Mouse (Mus musculus): ENCODE measurements around the gene Cd4. TPM values are rescaled to one million over a fixed set of nuclear protein-coding genes. Genes with fewer than 3 reads are reported as not detected.

Cd4 gene
- total and polyA plus RNA-seq, 3 experiments, result not detected

GRCm38 (mm10) chr6:124913214-124913613, 25.2 kb upstream of the Cd4 start (continued):
- TF ChIP-seq ZNF384 (IDR thresholded peaks at IDR 0.05; ENCODE audit: low read depth, low read length), result no peak
- peak; percentile 29; the same call in 1 of the 2 replicates for TF ChIP-seq MAZ (IDR thresholded peaks at IDR 0.05; ENCODE audit: low read depth, low read length)
- TF ChIP-seq KAT2A (conservative IDR thresholded peaks at IDR 0.05; ENCODE audit: low read depth, low read length), result no peak
- no peak for TF ChIP-seq POLR2AphosphoS5 (IDR thresholded peaks at IDR 0.05; ENCODE audit: borderline replicate concordance, low read depth, low read length)
- no peak for TF ChIP-seq E2F4 (IDR thresholded peaks at IDR 0.05; ENCODE audit: borderline replicate concordance, low read depth, low read length)
- no peak for TF ChIP-seq UBTF (IDR thresholded peaks at IDR 0.05; ENCODE audit: borderline replicate concordance, insufficient read depth, low read depth, low read length)
- TF ChIP-seq HCFC1 (IDR thresholded peaks at IDR 0.05; ENCODE audit: low read depth, low read length), result peak; percentile 23; the same call in 1 of the 2 replicates
- TF ChIP-seq TCF12 (IDR thresholded peaks at IDR 0.05; ENCODE audit: low read depth, low read length), result no peak
- no peak for TF ChIP-seq SIN3A (IDR thresholded peaks at IDR 0.05; ENCODE audit: low read length)
- peak; percentile 66 for TF ChIP-seq TBP (IDR thresholded peaks at IDR 0.05; ENCODE audit: low read depth, low read length)
- TF ChIP-seq ZC3H11A (IDR thresholded peaks at IDR 0.05; ENCODE audit: low read depth, low read length), result no peak
- TF ChIP-seq POLR2A (IDR thresholded peaks at IDR 0.05; ENCODE audit: control insufficient read depth in 1 of 2, insufficient read depth in 1 of 2, low read depth in 1 of 2, low read length in 2 of 2, poor library complexity in 1 of 2), result peak; percentile 37 to 51; a peak in 2 of 4 replicates
- 0 out of 2 replicates have a peak, but pooled peaks have one; percentile 18 for TF ChIP-seq GATA1 (IDR thresholded peaks at IDR 0.05; ENCODE audit: low read depth, low read length)
- TF ChIP-seq MAFK (IDR thresholded peaks at IDR 0.05; ENCODE audit: borderline replicate concordance, low read depth, low read length), result no peak

- H3K27me3 ChIP-seq (ENCODE audit: control insufficient read depth in 1 of 2, insufficient read depth in 2 of 2, low read length in 2 of 2), result no peaks in the 10 kb centered on the region
- peaks cover 11 to 25% of the 10 kb centered on the region in 2 experiments for H3K4me1 ChIP-seq (ENCODE audit: control insufficient read depth in 1 of 2, insufficient read depth in 2 of 2, low read length in 2 of 2)
These were observed 23.7 kb upstream of the Cd4 start, which contains the start of gene Lag3 for GRCm38 (mm10) chr6:124911533-124912218. Gene Lag3, minus strand, starts transcription at chr6:124911705.

More at GRCm38 (mm10) chr6:124911533-124912218, 23.7 kb upstream of the Cd4 start, which contains the start of gene Lag3:
- H3K36me3 ChIP-seq (ENCODE audit: control insufficient read depth in 1 of 2, insufficient read depth in 2 of 2, low read length in 2 of 2), result peaks cover 0 to 18% of the 10 kb centered on the region in 2 experiments; a peak in 2 of 4 replicates
- no peak within 1 kb of the TSS for H3K27ac ChIP-seq (ENCODE audit: control insufficient read depth, low read depth, low read length)
- DNase-seq (ENCODE audit: low read depth, low spot score), result peak; percentile 31
- H3K9me3 ChIP-seq (replicated peaks; ENCODE audit: insufficient read depth, low read length), result no peaks in the 10 kb centered on the region
- H3K4me3 ChIP-seq (ENCODE audit: control insufficient read depth in 1 of 2, insufficient read depth in 1 of 2, low read depth in 2 of 2, low read length in 2 of 2), result 0 out of 4 replicates have a peak within 1 kb of the TSS, but pooled peaks of 1 of the 2 experiments have one; percentile 12
- H3K79me2 ChIP-seq (ENCODE audit: control insufficient read depth, insufficient read depth, low read length, poor library complexity), result peaks cover 1% of the 10 kb centered on the region; the same call in 1 of the 2 replicates
- TF ChIP-seq BHLHE40 (IDR thresholded peaks at IDR 0.05; ENCODE audit: borderline replicate concordance, low read depth, low read length) (no peak), ZNF384 (IDR thresholded peaks at IDR 0.05; ENCODE audit: low read depth, low read length) (peak; percentile 75), NELFE (IDR thresholded peaks at IDR 0.05; ENCODE audit: low read depth, low read length) (no peak), USF2 (IDR thresholded peaks at IDR 0.05; ENCODE audit: borderline replicate concordance in 1 of 2, insufficient read depth in 1 of 2, low read depth in 1 of 2, low read length in 2 of 2) (no peak), E2F4 (IDR thresholded peaks at IDR 0.05; ENCODE audit: borderline replicate concordance, low read depth, low read length) (no peak), MAZ (IDR thresholded peaks at IDR 0.05; ENCODE audit: low read depth, low read length) (no peak), JUND (IDR thresholded peaks at IDR 0.05; ENCODE audit: low read depth, low read length) (peak; percentile 79), UBTF (IDR thresholded peaks at IDR 0.05; ENCODE audit: borderline replicate concordance, insufficient read depth, low read depth, low read length) (no peak), HCFC1 (IDR thresholded peaks at IDR 0.05; ENCODE audit: low read depth, low read length) (no peak)
- H3K9ac ChIP-seq (ENCODE audit: control insufficient read depth, low read depth, low read length, poor library complexity, severe bottlenecking), result peak within 1 kb of the TSS; percentile 2; the same call in 1 of the 2 replicates

All from MEL (cell line).